Comparison of ENCODE assay signal across 14 mouse cellular contexts in the genomic region with DNA sequence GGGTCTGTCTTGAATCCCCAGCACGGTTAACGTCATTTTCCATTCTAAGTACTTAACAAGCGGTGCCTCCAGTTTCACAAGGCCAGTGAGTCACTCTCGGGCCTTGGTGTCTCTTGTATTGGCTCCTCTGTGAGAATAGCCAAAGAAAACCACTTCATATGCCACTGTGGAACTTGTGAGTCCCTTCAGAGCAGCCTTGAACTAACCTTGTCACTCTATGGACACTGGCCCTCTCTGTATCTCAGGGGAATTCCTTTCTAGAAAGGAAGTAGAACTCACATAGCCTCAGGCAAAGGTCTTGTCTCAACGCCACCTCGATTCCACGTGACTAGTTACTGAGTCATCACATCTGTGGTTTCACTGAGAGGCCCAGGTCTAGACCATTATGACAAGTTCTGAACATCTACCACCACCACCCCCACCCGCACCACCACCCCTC. TPM values are rescaled to one million over a fixed set of nuclear protein-coding genes. Genes with fewer than 3 reads are reported as not detected.
DNase-seq lines count a peak whose midpoint lies in the region; ATAC-seq and TF ChIP-seq lines count a peak whose summit lies in the region.
"Had no signal": no experiment of that assay in that cellular context is flagged by ENCODE, and none has a peak within 500 bp of the region (broad histone marks: within the 10 kb centered on the region; RNA-seq: fewer than 3 reads in every experiment).

No protein-coding gene starts in this region.

- H3K36me3 ChIP-seq in thymus, adult 2 months (ENCODE audit: control insufficient read depth, insufficient read depth, low read length) = peaks cover 77% of the 10 kb centered on the region
- H3K36me3 ChIP-seq in forebrain, embryonic 16.5 days (ENCODE audit: control insufficient read depth, insufficient read depth) = no peaks in the 10 kb centered on the region
- H3K36me3 ChIP-seq: hindbrain, embryonic 12.5 days; liver, embryonic 15.5 days; midbrain, embryonic 12.5 days had no signal

- no peak overlapping the region for H3K4me3 ChIP-seq in thymus, adult 2 months (ENCODE audit: control insufficient read depth, insufficient read depth, low read length)
- H3K4me3 ChIP-seq in forebrain, embryonic 16.5 days (replicated peaks; ENCODE audit: low read length) = no peak overlapping the region
- no peak overlapping the region for H3K4me3 ChIP-seq in left cerebral cortex, adult 2 months
- H3K4me3 ChIP-seq: hindbrain, embryonic 12.5 days; layer of hippocampus, adult 2 months; liver, embryonic 15.5 days; midbrain, embryonic 12.5 days had no signal

- no peak for TF ChIP-seq POLR2A in thymus, adult 2 months (IDR thresholded peaks at IDR 0.05; ENCODE audit: control insufficient read depth, extremely low read depth, insufficient read depth, low read length, poor library complexity)

- H3K27me3 ChIP-seq in thymus, adult 2 months (ENCODE audit: control insufficient read depth, insufficient read depth, low read length) = no peaks in the 10 kb centered on the region
- no peaks in the 10 kb centered on the region for H3K27me3 ChIP-seq in forebrain, embryonic 16.5 days (replicated peaks; ENCODE audit: control insufficient read depth, insufficient read depth, low read length)
- H3K27me3 ChIP-seq: hindbrain, embryonic 12.5 days had no signal

- no peak for TF ChIP-seq CTCF in thymus, adult 2 months (IDR thresholded peaks at IDR 0.05; ENCODE audit: borderline replicate concordance, control insufficient read depth, extremely low read depth, insufficient read depth, low read length, poor library complexity)
- TF ChIP-seq CTCF in left cerebral cortex, adult 2 months (IDR thresholded peaks at IDR 0.05) = no peak

- ATAC-seq in hematopoietic stem cell, adult 5-6 weeks (replicated peaks in 1 of 2; ENCODE audit: insufficient read depth in 1 of 2, low FRiP score in 2 of 2, low TSS enrichment in 1 of 2, low read depth in 1 of 2, poor library complexity in 2 of 2, severe bottlenecking in 2 of 2) = peak; percentile 29 to 36; a peak in 3 of 4 replicates
- ATAC-seq in forebrain, embryonic 16.5 days = no peak

- WGBS in thymus, adult 2 months = 51% methylated on average over 8 of the region's 8 CpGs
- 86% methylated on average over 8 of the region's 8 CpGs for WGBS in forebrain, embryonic 16.5 days

- no peaks in the 10 kb centered on the region for H3K9me3 ChIP-seq in forebrain, embryonic 16.5 days (ENCODE audit: control insufficient read depth, low read length)
- H3K9me3 ChIP-seq: hindbrain, embryonic 12.5 days; liver, embryonic 15.5 days; midbrain, embryonic 12.5 days had no signal

- peak overlapping the region; percentile 90 for H3K27ac ChIP-seq in thymus, adult 2 months (ENCODE audit: control insufficient read depth, insufficient read depth, low read length)
- no peak overlapping the region for H3K27ac ChIP-seq in forebrain, embryonic 16.5 days (ENCODE audit: low read length)
- H3K27ac ChIP-seq in left cerebral cortex, adult 2 months = no peak overlapping the region
- H3K27ac ChIP-seq: hindbrain, embryonic 12.5 days; layer of hippocampus, adult 2 months; liver, embryonic 15.5 days; midbrain, embryonic 12.5 days had no signal

- H3K4me2 ChIP-seq in forebrain, embryonic 16.5 days (ENCODE audit: low read length) = no peak overlapping the region
- H3K4me2 ChIP-seq: hindbrain, embryonic 12.5 days; liver, embryonic 15.5 days; midbrain, embryonic 12.5 days had no signal

- H3K4me1 ChIP-seq in thymus, adult 2 months (replicated peaks; ENCODE audit: control insufficient read depth, insufficient read depth, low read length) = peaks cover 80% of the 10 kb centered on the region
- H3K4me1 ChIP-seq in forebrain, embryonic 16.5 days (replicated peaks; ENCODE audit: control insufficient read depth, insufficient read depth, low read length) = no peaks in the 10 kb centered on the region

- intact Hi-C loops in left cerebral cortex, postnatal 25 days (cut with DNase I) = no loop called here
- intact Hi-C loops in left cerebral cortex, adult 2 months (cut with DNase I) = no loop called here

- no peak for DNase-seq in thymus, adult 2 months
- no peak for DNase-seq in thymus, adult 18-20 months
- DNase-seq in T-cell, adult 2 months (ENCODE audit: low spot score) = peak; percentile 82
- DNase-seq in left cerebral cortex, postnatal 25 days (ENCODE audit: low spot score in 2 of 2) = no peak
- DNase-seq in left cerebral cortex, adult 2 months (ENCODE audit: extremely low spot score in 1 of 2, low spot score in 2 of 2) = no peak
- no peak for DNase-seq in spleen, postnatal 4 days (ENCODE audit: low spot score in 2 of 2)
- DNase-seq: cerebellum, postnatal 14 days; heart, adult 11 months had no signal

- no peak overlapping the region for H3K9ac ChIP-seq in forebrain, embryonic 16.5 days (replicated peaks; ENCODE audit: low read depth, low read length)
- H3K9ac ChIP-seq: hindbrain, embryonic 12.5 days; liver, embryonic 15.5 days; midbrain, embryonic 12.5 days had no signal

RNA-seq across cellular contexts. Expression of a gene that starts 31.6 kb away (rescaled TPM):
- polyA plus RNA-seq in thymus, adult 2 months (2012; rRNA removed) = 513 and 641 TPM in 2 replicates
- 74.8 and 92.1 TPM in 2 replicates for total RNA-seq in hematopoietic stem cell, adult 5-6 weeks (2017)
- total RNA-seq in left cerebral cortex, postnatal 25 days (2021) = 100 to 1,000 TPM; 119 TPM
- polyA plus RNA-seq in forebrain, embryonic 16.5 days (2015; fragmentation: Nextera tagmentation; extraction: Ambion mirVana) = 290 and 292 TPM in 2 replicates
- total RNA-seq in left cerebral cortex, adult 2 months (2021) = 100 to 1,000 TPM; 106 to 115 TPM

RNA-seq across cellular contexts. Expression of a gene that starts 31.7 kb away (rescaled TPM):
- 21.5 and 23.6 TPM in 2 replicates for polyA plus RNA-seq in thymus, adult 2 months (2012; rRNA removed)
- 43.5 and 53.3 TPM in 2 replicates for total RNA-seq in hematopoietic stem cell, adult 5-6 weeks (2017)
- total RNA-seq in left cerebral cortex, postnatal 25 days (2021) = 10 to 100 TPM; 43.4 to 45.6 TPM
- polyA plus RNA-seq in forebrain, embryonic 16.5 days (2015; fragmentation: Nextera tagmentation; extraction: Ambion mirVana) = 50.2 and 55.1 TPM in 2 replicates
- 10 to 100 TPM; 46.7 to 49.3 TPM for total RNA-seq in left cerebral cortex, adult 2 months (2021)
